Mouse (Mus musculus): ENCODE measurements around the gene Plac8.

DNA sequence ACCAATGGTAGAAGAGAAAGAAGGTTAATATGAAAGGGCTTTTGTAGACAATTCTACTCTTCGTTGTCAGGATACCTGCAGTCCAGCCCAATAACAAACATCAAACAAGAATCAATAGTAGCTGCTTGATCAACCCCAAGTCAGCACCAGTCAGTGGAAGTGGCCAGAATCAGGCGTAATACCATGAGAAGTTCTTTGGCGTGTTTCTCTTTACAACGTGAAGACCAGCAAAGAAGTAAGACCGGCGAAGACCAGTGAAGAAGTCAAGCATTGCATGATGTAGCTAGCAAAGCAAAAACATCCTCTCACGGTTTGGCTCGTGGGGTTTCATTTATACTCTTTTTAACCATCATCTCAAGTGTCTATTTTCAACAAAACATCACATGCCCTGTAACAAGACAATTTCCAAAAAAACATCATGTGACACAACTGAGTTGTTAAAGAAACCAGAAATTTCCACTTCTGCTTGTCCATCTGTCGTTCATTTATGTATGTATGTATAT is 27.0 kb upstream of the Plac8 start:
- TF ChIP-seq CTCF (IDR thresholded peaks at IDR 0.05; ENCODE audit: low read depth), result no peak
- no peak for TF ChIP-seq EP300 (optimal IDR thresholded peaks at IDR 0.05)
